Mouse (Mus musculus): ENCODE results near the gene Supt6. TPM values are rescaled to one million over a fixed set of nuclear protein-coding genes. Genes with fewer than 3 reads are reported as not detected.

Supt6 gene
- total RNA-seq, 1 experiment from 2014 or later, result 65.2 TPM

GRCm38 (mm10) chr11:78165761-78166109 is 80.1 kb downstream of the Supt6 start:
- DNase-seq, result peak; percentile 71

- peak; percentile 87 for DNase-seq
These were observed 80.6 kb downstream of the Supt6 start, which contains the start of gene Traf4 for GRCm38 (mm10) chr11:78164924-78165760. Traf4 (minus strand) TSS chr11:78165589.

GRCm38 (mm10) chr11:78164604-78164923 is 81.2 kb downstream of the Supt6 start:
- no peak for DNase-seq

GRCm38 (mm10) chr11:78163681-78164603 is 81.8 kb downstream of the Supt6 start:
- peak; percentile 73 for DNase-seq

GRCm38 (mm10) chr11:78163045-78163444 is 82.7 kb downstream of the Supt6 start:
- no peak for DNase-seq

GRCm38 (mm10) chr11:78162504-78162903 is 83.3 kb downstream of the Supt6 start:
- DNase-seq, result peak; percentile 58

- no peak for DNase-seq
These were observed 83.8 kb downstream of the Supt6 start for GRCm38 (mm10) chr11:78161968-78162367.

- no peak for DNase-seq
These were observed 84.6 kb downstream of the Supt6 start for GRCm38 (mm10) chr11:78161169-78161568.

- no peak for DNase-seq
These were observed 85.1 kb downstream of the Supt6 start for GRCm38 (mm10) chr11:78160675-78161074.

GRCm38 (mm10) chr11:78160171-78160570 is 85.6 kb downstream of the Supt6 start:
- no peak for DNase-seq

GRCm38 (mm10) chr11:78159557-78159956 is 86.2 kb downstream of the Supt6 start:
- no peak for DNase-seq

GRCm38 (mm10) chr11:78159096-78159495 is 86.7 kb downstream of the Supt6 start:
- peak; percentile 56 for DNase-seq

Small RNA genes lying within 50 kb of the gene (microRNA-seq; reads per million reads assigned to microRNA genes)
- gene Mir7653, result 0.34 to 0.36 reads per million in 2 experiments

Other genes with a start within 250 kb of the Supt6 start
- 18.6 and 19.1 TPM in 2 replicates for gene Dhrs13, start 213.7 kb downstream of the Supt6 start, total RNA-seq (2021)
- 87.9 and 106 TPM in 2 replicates for gene Flot2, start 208.1 kb downstream of the Supt6 start, total RNA-seq (2021)
- 33.6 and 36.0 TPM in 2 replicates for gene Eral1, start 165.6 kb downstream of the Supt6 start, total RNA-seq (2021)
- 23.3 and 23.9 TPM in 2 replicates for gene Fam222b, start 151.3 kb downstream of the Supt6 start, total RNA-seq (2021)
- gene Traf4, start 80.4 kb downstream of the Supt6 start, total RNA-seq (2021), result 35.6 and 42.3 TPM in 2 replicates
- gene Nek8, start 69.3 kb downstream of the Supt6 start, total RNA-seq (2021), result 15.7 and 17.6 TPM in 2 replicates
- 73.0 and 107 TPM in 2 replicates for gene Tlcd1, start 69.3 kb downstream of the Supt6 start, total RNA-seq (2021)
- 1,910 and 2,113 TPM in 2 replicates for gene Rpl23a, start 62.4 kb downstream of the Supt6 start, total RNA-seq (2021)
- 90.8 and 97.4 TPM in 2 replicates for gene Rab34, start 57.6 kb downstream of the Supt6 start, total RNA-seq (2021)
- gene Proca1, start 52.6 kb downstream of the Supt6 start, total RNA-seq (2021), result 14.6 and 16.8 TPM in 2 replicates
- gene Sdf2, start 241 bp downstream of the Supt6 start, total RNA-seq (2021), result 96.9 and 111 TPM in 2 replicates
- 163 and 168 TPM in 2 replicates for gene 2610507B11Rik, start 15.8 kb upstream of the Supt6 start, total RNA-seq (2021)
- 1.3 and 1.7 TPM in 2 replicates for gene BC030499, start 44.9 kb upstream of the Supt6 start, total RNA-seq (2021)
- gene Spag5, start 55.5 kb upstream of the Supt6 start, total RNA-seq (2021), result 9.5 and 10.7 TPM in 2 replicates
- 20.9 and 23.2 TPM in 2 replicates for gene Aldoc, start 77.0 kb upstream of the Supt6 start, total RNA-seq (2021)
- gene Pigs, start 82.4 kb upstream of the Supt6 start, total RNA-seq (2021), result 57.0 and 63.2 TPM in 2 replicates
- 27.3 and 45.5 TPM in 2 replicates for gene Unc119, start 97.5 kb upstream of the Supt6 start, total RNA-seq (2021)
- 0.36 and 0.86 TPM in 2 replicates for gene Foxn1, start 140.6 kb upstream of the Supt6 start, total RNA-seq (2021)
- not detected in 2 replicates for gene Slc13a2, start 176.2 kb upstream of the Supt6 start, total RNA-seq (2021)
- gene Slc46a1, start 219.7 kb upstream of the Supt6 start, total RNA-seq (2021), result 46.2 and 57.5 TPM in 2 replicates